Mouse (Mus musculus) embryonic stem cell, embryonic (primary cell): ENCODE data around the gene H2afj.

Experiments used
- CTCF ChIA-PET, 4 experiments: fragments of 300-600 bp in 2 of 4; fragments of 350-600 bp in 2 of 4; sonication (Branson Sonifier 250); formaldehyde crosslinking; loops; one replicate each; lab custom pipeline; 2022; ENCODE audit warnings: inconsistent platforms in 2 of 4; lab: Charles Lee
- POLR2A ChIA-PET, 4 experiments: fragments of 300-600 bp in 2 of 4; fragments of 350-600 bp in 2 of 4; sonication (Branson Sonifier 250); formaldehyde crosslinking; loops; one replicate each; lab custom pipeline; 2022; ENCODE audit warnings: antibody characterized with exemption in 4 of 4, inconsistent platforms in 1 of 4; lab: Charles Lee

Gene H2afj

DNA sequence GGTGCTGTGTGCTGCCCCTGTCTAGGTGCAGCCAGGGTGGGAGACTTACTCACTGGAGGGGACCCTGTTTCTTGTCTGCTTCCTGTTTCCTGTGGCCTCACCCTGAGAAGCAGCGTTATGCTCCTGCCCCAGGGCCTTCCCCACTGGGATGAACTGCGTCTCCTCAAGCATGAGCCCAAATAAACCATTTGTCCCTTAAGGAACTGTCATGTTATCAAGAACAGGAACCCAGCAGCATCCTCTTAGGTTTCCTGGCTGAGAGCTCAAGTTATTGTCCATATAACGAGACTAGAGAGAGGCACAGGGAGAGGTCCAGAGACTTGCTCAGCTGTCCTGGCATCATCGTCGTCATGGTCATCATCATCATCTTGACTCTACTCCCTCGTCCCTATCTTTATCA is 42.2 kb downstream of the H2afj start:
- ChIA-PET CTCF (interaction anchor here in 1 of 4 experiments (0.9 kb wide), 1 partner anchor 11 kb away, joined by 4 read pairs; no protein-coding TSS in a partner anchor), POLR2A (no interaction called here)

DNA sequence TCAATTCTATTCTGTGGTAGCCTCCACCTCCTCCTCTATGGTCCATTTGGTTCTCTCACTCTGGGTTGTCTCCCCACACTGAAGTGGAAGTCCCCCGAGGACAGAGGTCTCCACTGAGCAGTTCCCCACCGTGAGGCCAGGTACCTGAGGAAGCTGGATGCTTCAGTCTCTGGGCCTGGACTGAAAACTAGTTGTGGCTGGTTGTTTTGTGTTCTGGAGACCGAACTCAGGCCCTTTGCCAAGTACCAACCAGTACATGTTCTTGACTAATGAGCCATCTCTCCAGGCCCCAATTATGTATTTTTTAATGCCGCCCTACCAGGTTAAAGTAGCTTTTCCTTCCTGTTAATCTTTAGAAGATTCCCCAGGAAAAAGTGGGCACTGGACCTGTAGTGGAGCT is 44.3 kb downstream of the H2afj start:
- CTCF ChIA-PET, result interaction anchor here in 1 of 4 experiments (0.5 kb wide), 1 partner anchor 117 kb away, joined by 3 read pairs; no protein-coding TSS in a partner anchor
- POLR2A ChIA-PET, result interaction anchor here in 3 of 4 experiments (0.8 to 1.9 kb wide), 11 partner anchors 17 to 48 kb away, joined by 3 to 52 read pairs (median 6); partner anchors contain the start of genes Hist4h4 (in 3 of the 3), Wbp11 (in 3 of the 3), H2afj (in 2 of the 3) and BC049715 (in 1 of the 3)

DNA sequence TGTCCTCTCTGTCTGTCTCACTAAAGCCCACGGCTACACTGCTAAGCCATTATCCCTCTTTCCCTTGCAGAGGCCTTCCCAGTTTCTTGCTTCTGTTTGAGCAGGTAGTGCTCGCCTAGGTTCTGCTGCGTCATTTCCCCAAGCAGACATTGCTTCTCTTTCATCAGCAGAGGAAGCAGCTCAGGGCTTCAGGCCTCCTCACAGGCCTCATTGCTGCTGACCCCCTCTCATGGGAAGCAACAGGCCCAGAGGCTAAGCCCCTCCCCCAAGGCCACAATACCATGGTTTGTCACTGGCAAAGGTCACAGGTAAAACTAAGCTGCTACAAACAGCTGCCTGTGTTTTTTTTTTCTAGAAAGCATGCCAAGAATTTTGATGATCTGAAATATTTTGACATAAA is 44.7 kb downstream of the H2afj start:
- ChIA-PET POLR2A (interaction anchor here in 3 of 4 experiments (0.8 to 1.9 kb wide), 11 partner anchors 18 to 49 kb away, joined by 3 to 52 read pairs (median 6); partner anchors contain the start of genes Hist4h4 (in 3 of the 3), Wbp11 (in 3 of the 3), H2afj (in 2 of the 3) and BC049715 (in 1 of the 3)), CTCF (interaction anchor here in 1 of 4 experiments (0.6 kb wide), 1 partner anchor 9 kb away, joined by 12 read pairs; no protein-coding TSS in a partner anchor)

DNA sequence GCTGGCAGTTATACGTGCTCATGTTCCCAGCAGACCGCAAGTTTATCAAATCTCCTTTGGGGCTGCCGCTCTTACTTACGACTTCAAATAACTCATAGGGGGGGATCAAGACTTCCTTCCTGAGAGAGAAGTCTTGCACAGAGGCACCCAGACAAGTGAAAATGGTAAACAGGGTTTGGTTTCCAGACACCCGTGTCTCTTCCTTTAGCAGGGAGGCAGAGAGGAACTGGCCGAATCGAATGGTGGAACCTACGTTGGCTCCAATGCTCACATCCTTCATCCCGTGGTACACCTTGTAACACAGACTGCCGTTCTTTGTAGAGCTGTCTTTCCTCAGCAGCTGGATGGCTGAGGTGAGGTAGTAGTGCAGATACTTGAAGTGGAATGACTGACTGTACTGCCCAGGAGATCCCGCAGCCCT is 46.3 kb downstream of the H2afj start:
- POLR2A ChIA-PET, result interaction anchor here in 2 of 4 experiments (1.9 to 3.0 kb wide), 2 partner anchors 26 to 50 kb away, joined by 12 to 14 read pairs; partner anchors contain the start of genes Hist4h4 (in 1 of the 2) and Wbp11 (in 1 of the 2)
- CTCF ChIA-PET, result interaction anchor here in 1 of 4 experiments (0.7 kb wide), 1 partner anchor 66 kb away, joined by 3 read pairs; no protein-coding TSS in a partner anchor

DNA sequence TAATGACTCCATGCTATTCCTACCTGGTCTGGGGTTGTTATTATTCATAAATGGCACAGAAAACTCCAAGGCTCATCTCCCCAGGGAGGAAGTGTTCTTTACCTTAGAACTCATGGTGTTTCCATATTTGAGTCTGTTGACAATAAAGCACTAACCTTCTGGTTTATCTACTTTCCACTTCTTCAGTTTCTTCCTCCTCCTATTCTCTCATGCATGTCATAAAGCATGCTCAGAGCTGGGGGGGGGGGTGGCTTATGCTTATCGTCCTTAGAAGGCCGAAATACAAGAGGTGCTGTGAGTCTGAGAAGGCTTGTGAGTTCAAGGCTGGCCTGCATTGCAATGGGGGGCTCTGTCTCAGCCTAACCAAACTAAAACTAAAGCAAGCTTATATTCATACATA is 47.1 kb downstream of the H2afj start:
- POLR2A ChIA-PET, result interaction anchor here in 3 of 4 experiments (1.0 to 4.8 kb wide), 5 partner anchors 8 to 315 kb away, joined by 4 to 33 read pairs (median 5); partner anchors contain the start of genes Hist4h4 (in 3 of the 3) and Rerg (in 1 of the 3)
- CTCF ChIA-PET, result interaction anchor here in 1 of 4 experiments (3.1 kb wide), 1 partner anchor 8 kb away, joined by 17 read pairs; no protein-coding TSS in a partner anchor

DNA sequence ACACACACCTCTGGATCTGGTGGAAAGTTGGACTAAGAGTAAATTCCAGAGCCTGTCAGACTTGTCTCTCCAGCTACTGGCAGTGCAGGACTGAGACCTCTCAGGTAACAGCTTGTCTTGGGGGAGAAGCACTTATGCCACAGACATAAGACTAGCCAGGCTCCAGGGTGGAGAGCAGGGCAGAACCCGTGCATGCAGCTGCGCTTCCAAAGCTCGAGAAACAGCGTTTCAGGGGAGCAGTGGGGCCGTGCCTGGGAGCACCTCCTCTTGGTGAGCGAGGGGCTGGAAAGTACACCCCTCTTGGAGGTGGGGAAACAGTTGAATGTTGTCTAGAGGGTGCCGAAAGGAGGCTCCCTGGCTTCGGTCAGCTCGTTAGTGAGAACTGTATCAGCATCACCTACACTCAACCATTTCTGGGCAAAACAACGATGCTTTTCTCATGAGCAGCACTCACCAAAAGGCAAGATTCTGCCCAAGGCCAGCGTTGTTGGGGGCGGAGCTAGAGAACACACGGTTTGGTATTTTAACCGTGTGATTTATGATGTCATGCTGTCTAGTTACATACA is 48.1 kb downstream of the H2afj start:
- ChIA-PET CTCF (interaction anchor here in 3 of 4 experiments (0.7 to 3.1 kb wide), 4 partner anchors 8 to 9 kb away, joined by 4 to 17 read pairs (median 10); no protein-coding TSS in a partner anchor), POLR2A (interaction anchor here in 3 of 4 experiments (0.6 to 4.8 kb wide), 9 partner anchors 9 to 314 kb away, joined by 3 to 33 read pairs (median 5); partner anchors contain the start of genes Hist4h4 (in 3 of the 3), Wbp11 (in 2 of the 3), BC049715 (in 1 of the 3) and Rerg (in 1 of the 3))

DNA sequence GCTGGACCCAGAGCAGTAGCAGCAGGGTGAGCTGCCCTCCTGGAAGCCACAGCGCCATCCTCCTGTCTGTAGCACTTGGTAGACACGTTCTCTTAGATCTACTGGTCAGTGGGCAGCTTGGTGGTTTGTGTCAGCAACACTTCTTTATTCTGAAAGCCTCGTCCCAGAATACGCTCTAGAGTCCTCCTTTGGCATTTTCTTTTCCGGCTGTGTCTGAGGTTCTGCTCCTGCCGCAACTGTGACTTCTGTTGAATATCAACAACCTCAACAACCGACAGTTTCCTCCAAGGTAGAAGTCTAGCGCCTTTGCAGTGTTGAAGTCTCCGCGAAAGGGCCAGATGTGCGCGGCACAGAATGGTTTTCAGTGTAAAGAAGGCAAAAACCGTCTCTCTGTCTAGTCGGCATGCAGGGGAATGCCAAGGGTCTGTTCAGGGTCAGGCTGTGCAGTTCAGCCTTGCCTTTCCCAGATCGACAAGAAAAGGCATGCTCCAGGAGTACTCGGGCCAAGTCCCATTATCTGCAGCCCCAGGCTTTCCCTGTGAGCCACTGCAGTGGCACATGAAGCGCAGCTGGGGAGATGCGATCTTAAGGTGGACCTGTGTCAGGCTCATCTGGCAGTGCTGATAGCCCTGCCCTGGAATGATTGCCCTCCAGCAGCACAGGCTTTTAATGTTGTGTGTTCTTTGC is 49.3 kb downstream of the H2afj start, which contains the start of gene Art4:
TSS of gene Art4 (minus strand) at position 548 of the 687 bp plus-strand sequence.
- ChIA-PET CTCF (interaction anchor here in 2 of 4 experiments (1.1 to 3.1 kb wide), 4 partner anchors 10 to 123 kb away, joined by 3 to 17 read pairs (median 10); no protein-coding TSS in a partner anchor), POLR2A (interaction anchor here in 3 of 4 experiments (0.7 to 4.8 kb wide), 8 partner anchors 18 to 100 kb away, joined by 3 to 33 read pairs (median 4); partner anchors contain the start of genes Hist4h4 (in 3 of the 3), BC049715 (in 1 of the 3) and Wbp11 (in 1 of the 3))

- POLR2A ChIA-PET, result interaction anchor here in 3 of 4 experiments (0.6 to 4.8 kb wide), 5 partner anchors 18 to 54 kb away, joined by 3 to 33 read pairs (median 3); partner anchors contain the start of gene Hist4h4 (in 3 of the 3)
- CTCF ChIA-PET, result interaction anchor here in 2 of 4 experiments (1.1 to 3.1 kb wide), 4 partner anchors 10 to 122 kb away, joined by 3 to 17 read pairs (median 10); no protein-coding TSS in a partner anchor
Observed at GRCm38 (mm10) chr6:136857873-136858260, 49.8 kb downstream of the H2afj start.

DNA sequence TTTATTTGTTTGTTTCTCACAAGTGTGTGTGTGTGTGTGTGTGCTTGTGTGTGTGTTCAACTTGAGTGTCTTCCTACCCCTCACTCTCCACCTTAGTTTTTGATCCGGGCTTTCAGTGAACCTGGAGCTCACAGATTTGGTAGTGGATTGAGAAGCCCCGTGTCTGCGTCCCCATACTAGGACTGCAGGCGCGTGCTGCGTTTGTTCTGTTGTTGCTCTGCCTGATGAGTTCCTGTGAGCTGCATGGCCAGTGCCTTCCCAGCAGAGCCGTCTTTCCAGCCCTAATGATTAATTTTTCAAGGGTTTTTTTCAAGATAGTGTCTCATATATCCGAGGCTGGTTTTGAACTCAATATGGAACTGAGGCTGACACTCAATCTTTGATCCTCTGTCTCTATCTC is 50.4 kb downstream of the H2afj start:
- ChIA-PET POLR2A (interaction anchor here in 3 of 4 experiments (0.6 to 4.8 kb wide), 5 partner anchors 18 to 54 kb away, joined by 3 to 33 read pairs (median 3); partner anchors contain the start of gene Hist4h4 (in 3 of the 3)), CTCF (interaction anchor here in 3 of 4 experiments (0.5 to 3.1 kb wide), 5 partner anchors 11 to 142 kb away, joined by 3 to 17 read pairs (median 5); no protein-coding TSS in a partner anchor)
